Mouse (Mus musculus) CH12.LX (cell line): ENCODE measurements around the gene Fam135a. TPM values are rescaled to one million over a fixed set of nuclear protein-coding genes. Genes with fewer than 3 reads are reported as not detected.

Experiments used
- DNase-seq: peaks from one replicate; pipeline ENCODE4 v3.0.0-alpha.2; 2013; ENCODE audit errors: extremely low read depth
- H3K27ac ChIP-seq: 2 replicates; pipeline ENCODE4 v1.5.1; 2012; ENCODE audit warnings: low read depth, mild to moderate bottlenecking, control low read depth, moderate library complexity; ENCODE audit not compliant: insufficient read depth
- H3K27me3 ChIP-seq: replicated peaks from 2 replicates; pipeline ENCODE3; 2012; ENCODE audit warnings: inconsistent platforms
- H3K36me3 ChIP-seq, 2 experiments: replicated peaks in 1 of 2; 2 replicates each; pipeline versions ENCODE3 to v1.6.1; 2012; ENCODE audit warnings: inconsistent platforms in 1 of 2, low read length in 1 of 2, mild to moderate bottlenecking in 1 of 2, mixed read lengths in 1 of 2, moderate library complexity in 1 of 2; ENCODE audit not compliant: control insufficient read depth in 1 of 2, insufficient read depth in 1 of 2
- H3K4me1 ChIP-seq, 2 experiments: 2 replicates each; pipeline ENCODE4 v1.6.1; 2012; ENCODE audit warnings: inconsistent platforms in 1 of 2, moderate library complexity in 1 of 2; ENCODE audit not compliant: insufficient read depth in 2 of 2, control insufficient read depth in 1 of 2
- H3K4me2 ChIP-seq: 2 replicates; pipeline ENCODE4 v1.6.1; 2012; ENCODE audit warnings: low read depth, mild to moderate bottlenecking, control low read depth; ENCODE audit not compliant: poor library complexity, insufficient read depth, severe bottlenecking
- H3K4me3 ChIP-seq, 3 experiments: fragments of 150-350 bp in 1 of 3; sonication (generic) in 1 of 3; replicated peaks in 1 of 3; 2 replicates each; pipeline versions ENCODE3 to v1.5.1; 2011 to 2012; ENCODE audit warnings: low read depth in 2 of 3, low read length in 2 of 3, mild to moderate bottlenecking in 2 of 3, moderate library complexity in 2 of 3, control low read depth in 1 of 3, improper control_type of control experiment in 1 of 3, inconsistent platforms in 1 of 3, mixed read lengths in 1 of 3; ENCODE audit not compliant: poor library complexity in 1 of 3
- H3K79me2 ChIP-seq: replicated peaks from 2 replicates; pipeline ENCODE4 v1.6.1; 2012; ENCODE audit warnings: mild to moderate bottlenecking, moderate library complexity; ENCODE audit not compliant: control insufficient read depth, poor library complexity, insufficient read depth, severe bottlenecking; ENCODE audit errors: extremely low read depth
- H3K9ac ChIP-seq: 2 replicates; pipeline ENCODE4 v1.6.1; 2012; ENCODE audit warnings: low read depth, mild to moderate bottlenecking, control low read depth, moderate library complexity; ENCODE audit not compliant: insufficient read depth
- H3K9me3 ChIP-seq: replicated peaks from 2 replicates; pipeline ENCODE3; 2012; ENCODE audit warnings: low read length, inconsistent platforms, mixed read lengths
- BHLHE40 ChIP-seq: IDR thresholded peaks from 2 replicates; pipeline ENCODE4 v1.6.1; 2011; ENCODE audit warnings: mild to moderate bottlenecking, low read depth, low read length, improper control_type of control experiment
- CTCF ChIP-seq, 2 experiments: IDR thresholded peaks in 1 of 2; conservative IDR thresholded peaks in 1 of 2; 2 replicates each; pipeline ENCODE4 v1.5.1; 2011 to 2012; ENCODE audit warnings: low read depth in 2 of 2, low read length in 2 of 2, improper control_type of control experiment in 1 of 2, inconsistent platforms in 1 of 2, mild to moderate bottlenecking in 1 of 2, moderate library complexity in 1 of 2
- E2F4 ChIP-seq: IDR thresholded peaks from 2 replicates; pipeline ENCODE4 v1.6.1; 2011; ENCODE audit warnings: low read depth, low read length, improper control_type of control experiment; ENCODE audit not compliant: insufficient replicate concordance
- EP300 ChIP-seq: IDR thresholded peaks from 2 replicates; pipeline ENCODE4 v1.6.1; 2011; ENCODE audit warnings: low read length, improper control_type of control experiment
- ETS1 ChIP-seq: conservative IDR thresholded peaks from 2 replicates; pipeline ENCODE4 v1.6.1; 2012; ENCODE audit warnings: low read depth, mild to moderate bottlenecking, inconsistent platforms, low read length, improper control_type of control experiment, moderate library complexity
- IRF4 ChIP-seq: IDR thresholded peaks from 2 replicates; pipeline ENCODE4 v1.6.1; 2014; ENCODE audit warnings: low read depth, mild to moderate bottlenecking, inconsistent platforms, low read length, improper control_type of control experiment
- JUN ChIP-seq: IDR thresholded peaks from 2 replicates; pipeline ENCODE4 v1.6.1; 2011; ENCODE audit warnings: low read depth, mild to moderate bottlenecking, low read length, improper control_type of control experiment, moderate library complexity; ENCODE audit not compliant: insufficient read depth
- JUND ChIP-seq: conservative IDR thresholded peaks from 2 replicates; pipeline ENCODE4 v1.6.1; 2011; ENCODE audit warnings: low read depth, low read length, improper control_type of control experiment
- MAFK ChIP-seq: IDR thresholded peaks from 2 replicates; pipeline ENCODE4 v1.6.1; 2011; ENCODE audit warnings: low read length, improper control_type of control experiment; ENCODE audit not compliant: insufficient replicate concordance
- MXI1 ChIP-seq: IDR thresholded peaks from 2 replicates; pipeline ENCODE4 v1.6.1; 2011; ENCODE audit warnings: mild to moderate bottlenecking, low read depth, low read length, improper control_type of control experiment
- NRF1 ChIP-seq: IDR thresholded peaks from 2 replicates; pipeline ENCODE4 v1.6.1; 2014; ENCODE audit warnings: low read depth, mild to moderate bottlenecking, inconsistent platforms, low read length, improper control_type of control experiment, moderate library complexity
- POLR2A ChIP-seq: IDR thresholded peaks from 2 replicates; pipeline ENCODE4 v1.6.1; 2011; ENCODE audit warnings: low read depth, mild to moderate bottlenecking, improper control_type of control experiment, low read length
- POLR2AphosphoS2 ChIP-seq: IDR thresholded peaks from 2 replicates; pipeline ENCODE4 v1.6.1; 2011; ENCODE audit warnings: low read depth, low read length, improper control_type of control experiment
- RAD21 ChIP-seq: IDR thresholded peaks from 2 replicates; pipeline ENCODE4 v1.6.1; 2011; ENCODE audit warnings: low read depth, mild to moderate bottlenecking, low read length, improper control_type of control experiment, moderate library complexity
- TBP ChIP-seq: conservative IDR thresholded peaks from 2 replicates; pipeline ENCODE4 v1.6.1; 2011; ENCODE audit warnings: low read depth, low read length, improper control_type of control experiment
- UBTF ChIP-seq: IDR thresholded peaks from 2 replicates; pipeline ENCODE4 v1.6.1; 2012; ENCODE audit warnings: low read depth, mild to moderate bottlenecking, inconsistent platforms, low read length, improper control_type of control experiment, moderate library complexity
- USF2 ChIP-seq: conservative IDR thresholded peaks from 2 replicates; pipeline ENCODE4 v1.6.1; 2011; ENCODE audit warnings: low read depth, low read length, improper control_type of control experiment
- ZC3H11A ChIP-seq: IDR thresholded peaks from 2 replicates; pipeline ENCODE4 v1.6.1; 2012; ENCODE audit warnings: low read depth, mild to moderate bottlenecking, inconsistent platforms, low read length, improper control_type of control experiment
- ZKSCAN1 ChIP-seq: IDR thresholded peaks from 2 replicates; pipeline ENCODE4 v1.6.1; 2012; ENCODE audit warnings: low read depth, inconsistent platforms, low read length, improper control_type of control experiment, borderline replicate concordance
- ZNF384 ChIP-seq: IDR thresholded peaks from 2 replicates; pipeline ENCODE4 v1.6.1; 2012; ENCODE audit warnings: low read depth, low read length, improper control_type of control experiment, inconsistent platforms
- dilution Hi-C: fragments of 300-500 bp; cut with MboI; formaldehyde crosslinking; loops from 2 replicates; pipeline ENCODE4 v1.14.3; 2020; ENCODE audit warnings: low sequenced_read_pairs; ENCODE audit not compliant: extremely low pct_unique_long_range_greater_than_20kb, extremely low pct_ligation_motif_present
- in situ Hi-C: fragments of 300-500 bp; cut with MboI; formaldehyde crosslinking; loops from 3 replicates; pipeline ENCODE4 v1.14.3; 2019; ENCODE audit warnings: low sequenced_read_pairs, low pct_ligation_motif_present, low pct_unique_long_range_greater_than_20kb, mixed read lengths
- polyA plus RNA-seq: library from polyadenylated mRNA; unstranded; fragments of >175 nt; gene quantifications from 2 replicates; pipeline ENCODE4 v1.2.1, GENCODE M21; 2012; ENCODE audit warnings: low read depth; ENCODE audit not compliant: insufficient read length
- total RNA-seq, 2 experiments: library from RNA; depleted of rRNA; stranded (reverse); fragments of 300-350 nt in 1 of 2; fragments of >200 nt in 1 of 2; gene quantifications; 2 replicates each; pipeline ENCODE4 v1.2.3; 2012 to 2014

The Fam135a gene
- total and polyA plus RNA-seq, 3 experiments = 1.5 to 2.1 (median 2.0) TPM

DNA sequence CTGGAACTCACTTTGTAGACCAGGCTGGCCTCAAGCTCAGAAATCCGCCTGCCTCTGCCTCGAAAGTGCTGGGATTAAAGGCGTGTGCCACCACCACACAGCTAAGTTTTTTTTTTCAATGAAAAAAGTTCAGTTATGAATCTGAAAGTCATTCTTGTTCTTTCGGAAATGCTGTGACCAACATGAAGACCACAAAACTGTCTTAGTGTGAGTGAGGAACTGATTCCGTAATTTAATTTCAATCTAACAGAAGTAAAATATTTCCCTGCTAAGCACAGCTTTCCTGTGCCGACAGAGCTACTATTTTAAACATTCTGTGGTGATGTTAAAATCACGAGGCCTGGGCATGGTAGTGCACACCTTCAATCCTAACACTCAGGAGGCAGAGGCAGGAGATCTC lies 7.7 kb downstream of the Fam135a start:
- Histone ChIP-seq H3K27ac (no peak overlapping the region), H3K4me3 (no peak overlapping the region), H3K79me2 (no peaks in the 10 kb centered on the region), H3K4me1 (no peaks in the 10 kb centered on the region), H3K9me3 (no peaks in the 10 kb centered on the region), H3K4me2 (no peak overlapping the region)
- in situ Hi-C loops = no loop called here
- dilution Hi-C loops = no loop called here
- no peak for DNase-seq
- no peak for TF ChIP-seq TBP
- TF ChIP-seq EP300 = no peak
- TF ChIP-seq CTCF (conservative IDR thresholded peaks at IDR 0.05 in 1 of 2, IDR thresholded peaks at IDR 0.05 in 1 of 2; ENCODE audit: low read depth in 2 of 2, low read length in 2 of 2) = no peak
- TF ChIP-seq ZNF384 = no peak
- no peak for TF ChIP-seq ZKSCAN1
- TF ChIP-seq JUN = no peak
- TF ChIP-seq, all 38 proteins: peak for 0
- Histone ChIP-seq H3K36me3 (no peaks in the 10 kb centered on the region), H3K9ac (no peak overlapping the region), H3K27me3 (no peaks in the 10 kb centered on the region)

DNA sequence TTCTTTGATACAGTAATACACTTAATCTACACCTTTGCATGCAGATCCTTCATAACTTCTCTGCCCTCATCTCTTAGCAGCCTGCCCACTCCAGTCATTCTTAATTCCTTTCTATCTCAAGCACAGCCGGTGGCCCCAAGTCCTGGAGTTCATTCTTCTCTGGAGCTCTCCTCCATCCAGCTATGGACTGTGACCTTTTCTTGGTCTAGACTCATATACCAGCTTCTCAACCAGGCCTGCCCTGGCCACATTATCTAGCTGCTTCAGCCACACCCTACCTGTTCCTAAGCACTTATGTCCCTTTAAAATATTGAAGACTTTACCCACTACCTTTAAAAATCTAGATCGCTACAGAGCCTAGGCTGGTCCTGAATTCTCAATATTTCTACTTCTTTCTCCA lies 9.5 kb downstream of the Fam135a start:
- dilution Hi-C loops (no loop called here), in situ Hi-C loops (no loop called here)

DNA sequence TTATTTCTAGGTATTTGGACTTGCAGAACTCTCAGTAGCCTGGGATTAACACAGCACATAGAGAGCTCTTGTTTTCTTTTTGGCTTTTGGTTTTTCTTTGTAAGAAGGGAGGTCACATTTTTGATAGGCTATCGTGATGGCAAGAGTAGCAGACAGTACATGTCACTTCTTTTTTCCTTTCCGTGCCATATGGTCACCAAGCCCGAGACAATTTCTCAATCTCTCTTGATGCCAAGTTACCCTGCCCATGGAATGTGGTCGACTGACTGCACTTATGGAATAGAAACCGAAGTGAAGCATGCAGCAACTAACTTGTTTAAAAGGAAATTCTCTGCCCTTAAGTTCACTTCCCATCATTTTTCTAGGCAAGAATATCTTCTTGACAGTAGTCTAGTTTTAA lies 10.0 kb downstream of the Fam135a start:
- TF ChIP-seq NRF1 = no peak
- TF ChIP-seq BHLHE40 = no peak
- TF ChIP-seq MAFK = no peak
- TF ChIP-seq JUN = no peak
- no peak for TF ChIP-seq USF2
- TF ChIP-seq POLR2A = no peak
- TF ChIP-seq JUND = no peak
- no peak for TF ChIP-seq ZKSCAN1
- TF ChIP-seq IRF4 = no peak
- no peak for TF ChIP-seq RAD21
- TF ChIP-seq ETS1 = no peak
- no peak for TF ChIP-seq E2F4
- no peak for TF ChIP-seq ZNF384
- no peak for TF ChIP-seq UBTF
- no peak for TF ChIP-seq ZC3H11A
- no peak for TF ChIP-seq POLR2AphosphoS2
- H3K36me3 ChIP-seq = no peaks in the 10 kb centered on the region
- H3K4me1 ChIP-seq = no peaks in the 10 kb centered on the region
- no peak overlapping the region for H3K9ac ChIP-seq
- no peaks in the 10 kb centered on the region for H3K9me3 ChIP-seq
- dilution Hi-C loops (no loop called here), in situ Hi-C loops (no loop called here)
- no peak for DNase-seq
- no peak overlapping the region for H3K4me3 ChIP-seq
- no peak overlapping the region for H3K27ac ChIP-seq
- no peaks in the 10 kb centered on the region for H3K27me3 ChIP-seq
- no peak overlapping the region for H3K4me2 ChIP-seq
- H3K79me2 ChIP-seq = no peaks in the 10 kb centered on the region

More for the DNA sequence above, 9.5 kb downstream of the Fam135a start:
- Histone ChIP-seq H3K27me3 (no peaks in the 10 kb centered on the region), H3K4me3 (no peak overlapping the region), H3K36me3 (no peaks in the 10 kb centered on the region), H3K9me3 (no peaks in the 10 kb centered on the region), H3K4me1 (no peaks in the 10 kb centered on the region), H3K4me2 (no peak overlapping the region), H3K79me2 (no peaks in the 10 kb centered on the region), H3K27ac (no peak overlapping the region), H3K9ac (no peak overlapping the region)
- TF ChIP-seq ZC3H11A (no peak), MXI1 (no peak)
- no peak for DNase-seq
